Mouse (Mus musculus): Measurements from ENCODE around the gene Smpd4. TPM values are rescaled to one million over a fixed set of nuclear protein-coding genes. Genes with fewer than 3 reads are reported as not detected.

Smpd4 gene
- total and polyA plus RNA-seq, 3 experiments = 38.6 to 97.1 (median 55.5) TPM

GRCm38 (mm10) chr16:17625488-17626268, 6.5 kb downstream of the Smpd4 start:
- Histone ChIP-seq H3K79me2 (replicated peaks; ENCODE audit: control insufficient read depth, extremely low read depth, insufficient read depth, poor library complexity, severe bottlenecking) (peaks cover 7% of the 10 kb centered on the region; the same call in 1 of the 2 replicates), H3K36me3 (replicated peaks in 1 of 2; ENCODE audit: control insufficient read depth in 1 of 2, insufficient read depth in 1 of 2, low read length in 1 of 2) (peaks cover 60 to 90% of the 10 kb centered on the region in 2 experiments), H3K9me3 (replicated peaks; ENCODE audit: low read length) (no peaks in the 10 kb centered on the region), H3K27me3 (replicated peaks) (no peaks in the 10 kb centered on the region), H3K27ac (ENCODE audit: insufficient read depth, low read depth) (no peak overlapping the region), H3K9ac (ENCODE audit: insufficient read depth, low read depth) (no peak overlapping the region), H3K4me2 (ENCODE audit: insufficient read depth, low read depth, poor library complexity, severe bottlenecking) (no peak overlapping the region), H3K4me3 (replicated peaks in 1 of 3; ENCODE audit: low read depth in 2 of 3, low read length in 2 of 3, poor library complexity in 1 of 3) (no peak overlapping the region), H3K4me1 (ENCODE audit: control insufficient read depth in 1 of 2, insufficient read depth in 2 of 2) (peaks cover 0 to 7% of the 10 kb centered on the region in 2 experiments; a peak in 2 of 4 replicates)
- dilution Hi-C loops (cut with MboI; ENCODE audit: extremely low pct_ligation_motif_present, extremely low pct_unique_long_range_greater_than_20kb, low sequenced_read_pairs) (no loop called here), in situ Hi-C loops (cut with MboI; ENCODE audit: low pct_ligation_motif_present, low pct_unique_long_range_greater_than_20kb, low sequenced_read_pairs) (no loop called here)
- no peak for TF ChIP-seq MAZ (IDR thresholded peaks at IDR 0.05; ENCODE audit: low read depth, low read length)
- TF ChIP-seq GABPA (IDR thresholded peaks at IDR 0.05; ENCODE audit: insufficient replicate concordance, low read depth, low read length) = no peak
- no peak for TF ChIP-seq KAT2A (IDR thresholded peaks at IDR 0.05; ENCODE audit: insufficient replicate concordance, low read length)
- TF ChIP-seq ZKSCAN1 (IDR thresholded peaks at IDR 0.05; ENCODE audit: borderline replicate concordance, low read depth, low read length) = no peak
- TF ChIP-seq TCF12 (IDR thresholded peaks at IDR 0.05; ENCODE audit: low read depth, low read length) = no peak
- 0 out of 2 replicates have a peak, but pooled peaks have one; percentile 24 for TF ChIP-seq NELFE (IDR thresholded peaks at IDR 0.05; ENCODE audit: low read depth, low read length)
- no peak for TF ChIP-seq BHLHE40 (IDR thresholded peaks at IDR 0.05; ENCODE audit: low read depth, low read length)
- peak; percentile 45; the same call in 1 of the 2 replicates for TF ChIP-seq SMC3 (IDR thresholded peaks at IDR 0.05; ENCODE audit: low read depth, low read length)
- no peak for TF ChIP-seq RCOR1 (conservative IDR thresholded peaks at IDR 0.05; ENCODE audit: low read depth, low read length)
- TF ChIP-seq CTCF (conservative IDR thresholded peaks at IDR 0.05 in 1 of 2, IDR thresholded peaks at IDR 0.05 in 1 of 2; ENCODE audit: low read depth in 2 of 2, low read length in 2 of 2) = peak; percentile 59 to 78
- TF ChIP-seq UBTF (IDR thresholded peaks at IDR 0.05; ENCODE audit: low read depth, low read length) = no peak
- no peak for TF ChIP-seq ZMIZ1 (IDR thresholded peaks at IDR 0.05; ENCODE audit: low read depth, low read length)
- peak; percentile 28; the same call in 1 of the 2 replicates for TF ChIP-seq SIN3A (IDR thresholded peaks at IDR 0.05; ENCODE audit: low read length)
- TF ChIP-seq HCFC1 (IDR thresholded peaks at IDR 0.05; ENCODE audit: low read depth, low read length) = no peak
- no peak for TF ChIP-seq ZC3H11A (IDR thresholded peaks at IDR 0.05; ENCODE audit: low read depth, low read length)
- TF ChIP-seq ELF1 (IDR thresholded peaks at IDR 0.05; ENCODE audit: low read depth, low read length) = no peak
- no peak for TF ChIP-seq ETS1 (conservative IDR thresholded peaks at IDR 0.05; ENCODE audit: low read depth, low read length)
- TF ChIP-seq JUND (conservative IDR thresholded peaks at IDR 0.05; ENCODE audit: low read depth, low read length) = no peak
- no peak for TF ChIP-seq NRF1 (IDR thresholded peaks at IDR 0.05; ENCODE audit: low read depth, low read length)
- TF ChIP-seq RAD21 (IDR thresholded peaks at IDR 0.05; ENCODE audit: low read depth, low read length) = peak; percentile 57
- DNase-seq (ENCODE audit: extremely low read depth) = peak; percentile 51

All from CH12.LX (cell line).